Mouse (Mus musculus): ENCODE results near the gene Amigo1. TPM values are rescaled to one million over a fixed set of nuclear protein-coding genes. Genes with fewer than 3 reads are reported as not detected.

Amigo1 gene
- total RNA-seq (2021) = 10 to 100 TPM; 18.2 to 19.4 TPM
- long read RNA-seq, experiment 1, full-length matches to known transcripts = 5 of 12 reads
- long read RNA-seq, experiment 1, partial matches to known transcripts = 0 of 12 reads
- long read RNA-seq, experiment 1, other reads (novel, unspliced or antisense) = 7 of 12 reads
- long read RNA-seq, experiment 2, full-length matches to known transcripts = 3 of 11 reads
- long read RNA-seq, experiment 2, partial matches to known transcripts = 1 of 11 reads
- long read RNA-seq, experiment 2, other reads (novel, unspliced or antisense) = 7 of 11 reads

DNA sequence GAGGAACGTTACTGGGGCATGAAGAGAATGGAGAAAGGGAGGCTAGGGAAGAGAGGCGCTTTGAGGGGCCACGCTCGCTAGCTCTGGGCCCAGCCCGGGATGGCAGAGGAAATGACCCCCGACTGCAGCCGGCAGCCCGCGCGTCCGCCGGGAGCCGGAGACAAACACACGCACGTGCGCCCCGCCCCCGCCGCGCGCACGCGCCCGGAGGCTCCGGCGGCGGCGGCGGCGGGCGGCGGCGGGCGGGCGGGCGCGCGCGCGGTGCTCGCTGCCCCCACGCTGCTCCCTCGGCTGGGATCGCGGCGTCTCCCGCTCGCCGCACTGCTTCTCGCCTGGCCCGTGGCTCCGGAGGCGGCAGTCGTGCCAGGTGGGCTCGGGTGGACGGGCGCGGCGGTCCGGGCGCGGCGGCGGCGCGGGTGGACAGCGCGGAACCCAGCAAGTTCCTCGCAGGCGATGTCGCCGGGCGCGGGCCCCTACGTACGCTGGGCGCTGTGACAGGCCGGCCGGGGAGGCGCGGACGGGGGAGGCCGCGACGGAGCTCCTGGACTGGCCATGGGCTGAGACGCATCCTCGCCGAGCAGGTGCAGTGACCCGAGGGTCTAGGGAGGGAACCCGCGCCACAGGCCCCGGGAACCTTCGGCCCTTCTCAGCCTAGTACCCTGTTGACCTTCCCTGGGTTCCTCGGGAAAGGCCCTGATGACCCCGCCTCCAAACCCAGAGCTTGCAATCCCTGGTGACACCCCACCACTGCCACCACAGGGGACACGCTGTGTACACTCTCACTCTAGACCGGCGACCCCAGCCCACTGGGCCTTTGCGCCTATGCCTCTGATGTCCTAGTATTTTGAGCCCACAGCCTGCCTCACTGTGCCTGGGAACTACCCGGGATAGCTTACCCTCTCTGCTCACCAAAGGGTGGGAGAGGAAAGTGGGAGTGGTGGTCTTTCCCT is at the start of gene Amigo1:
Amigo1 (plus strand) TSS at position 238 of the 950 bp plus-strand sequence.
- DNase-seq = peak; percentile 67 to 70

DNA sequence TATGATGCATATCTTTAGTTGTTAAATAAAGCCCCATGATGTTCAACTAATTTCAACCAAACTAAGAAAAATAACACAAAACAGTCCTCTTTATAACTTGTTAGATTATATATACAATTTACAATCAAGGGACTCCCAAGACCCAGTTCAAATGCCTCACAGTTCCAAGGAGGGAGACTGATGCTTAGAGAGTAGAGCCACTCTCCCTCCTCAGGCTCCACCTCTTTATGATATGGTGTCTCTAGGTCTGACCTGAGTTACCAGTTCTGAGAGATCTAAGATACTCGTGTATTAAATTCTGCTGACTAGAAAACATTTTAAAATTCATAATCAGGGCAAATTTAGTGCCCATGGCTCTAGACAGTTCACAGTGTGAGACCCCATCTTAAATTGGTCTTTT is 47.0 kb upstream of the Amigo1 start:
- DNase-seq = no peak

DNA sequence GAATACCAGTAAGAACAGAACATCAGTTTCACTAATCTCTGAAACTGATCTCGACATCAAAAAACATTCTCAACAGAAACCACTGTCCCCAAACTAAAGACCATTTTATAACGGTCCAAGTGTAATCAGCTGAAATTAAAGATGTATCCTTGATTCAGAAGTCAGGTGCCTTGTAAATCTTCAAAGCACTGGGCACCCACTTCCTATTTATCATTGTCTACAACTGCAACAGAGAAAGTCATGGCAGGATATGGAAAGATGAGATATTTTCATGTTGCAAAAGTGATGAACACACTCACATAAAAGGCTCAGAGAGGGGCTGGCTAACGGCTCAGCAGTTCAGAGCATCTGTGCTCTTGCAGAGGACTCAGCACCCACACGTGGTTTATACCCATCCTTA is 45.3 kb upstream of the Amigo1 start:
- no peak for DNase-seq

DNA sequence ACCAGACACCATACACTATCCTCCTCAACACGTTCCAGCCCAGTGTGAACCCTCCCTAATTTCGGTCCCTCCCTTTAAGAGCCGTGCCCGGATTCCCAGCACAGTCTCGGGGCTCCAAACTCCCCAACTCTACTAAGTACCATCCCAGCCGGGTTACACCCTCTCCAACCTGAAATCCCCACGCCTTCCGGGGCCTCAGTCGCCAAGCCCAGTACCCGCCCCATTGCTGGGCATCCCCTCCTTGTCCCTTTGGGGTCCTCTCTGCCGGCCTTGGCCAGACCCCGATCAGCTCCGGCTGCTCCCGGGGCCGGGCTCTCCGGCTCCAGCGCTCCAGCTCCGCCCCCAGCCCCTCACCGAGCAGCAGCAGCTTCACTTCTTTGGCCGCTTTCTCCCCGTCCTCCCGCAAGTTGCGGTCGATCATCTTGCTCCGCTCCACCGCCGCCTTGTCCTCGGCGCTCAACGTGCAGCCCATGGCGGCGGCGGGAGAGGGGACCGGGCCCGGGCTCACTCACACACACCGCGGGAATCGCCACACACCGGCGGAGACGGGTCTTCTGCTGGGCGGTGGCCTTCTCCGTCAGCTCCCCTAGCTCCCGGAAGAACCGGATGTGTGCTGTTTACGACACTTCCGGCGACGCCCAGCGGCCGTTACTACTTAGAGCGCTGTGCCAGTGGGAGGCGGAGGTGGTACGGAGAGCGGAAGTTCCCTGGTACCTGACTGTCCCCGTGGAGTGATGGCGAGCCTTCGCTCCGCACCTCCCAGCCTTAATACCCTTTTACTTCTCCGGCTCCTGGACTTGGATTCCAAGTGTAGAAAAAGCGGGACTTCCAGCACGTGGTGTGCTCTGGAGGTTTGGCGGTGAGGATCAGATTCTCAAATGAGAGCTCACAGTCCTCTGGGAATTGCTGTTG is 40.3 kb upstream of the Amigo1 start, which contains the start of gene Gnai3:
Gnai3 (minus strand) TSS at position 613 of the 912 bp plus-strand sequence.
- peak; percentile 94 to 95 for DNase-seq

DNA sequence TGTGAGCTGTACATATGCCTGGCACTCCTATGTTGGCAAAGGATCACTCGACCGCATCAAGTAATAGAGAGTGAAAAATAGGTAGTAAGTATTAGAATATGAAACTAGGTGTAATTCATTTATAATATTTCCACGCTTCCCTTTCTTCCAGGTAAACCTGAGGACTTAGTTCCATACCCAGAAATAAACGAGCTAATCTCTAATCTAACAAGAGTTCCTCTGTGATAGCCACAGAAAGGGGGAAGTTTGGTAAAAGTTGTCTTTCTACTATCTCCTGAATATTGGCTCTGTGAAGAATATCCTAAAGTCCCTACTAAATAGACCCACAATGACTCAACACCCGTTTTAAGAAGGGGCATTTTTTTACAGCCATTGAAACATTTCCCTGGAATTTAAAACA is 39.5 kb upstream of the Amigo1 start:
- DNase-seq = no peak

DNA sequence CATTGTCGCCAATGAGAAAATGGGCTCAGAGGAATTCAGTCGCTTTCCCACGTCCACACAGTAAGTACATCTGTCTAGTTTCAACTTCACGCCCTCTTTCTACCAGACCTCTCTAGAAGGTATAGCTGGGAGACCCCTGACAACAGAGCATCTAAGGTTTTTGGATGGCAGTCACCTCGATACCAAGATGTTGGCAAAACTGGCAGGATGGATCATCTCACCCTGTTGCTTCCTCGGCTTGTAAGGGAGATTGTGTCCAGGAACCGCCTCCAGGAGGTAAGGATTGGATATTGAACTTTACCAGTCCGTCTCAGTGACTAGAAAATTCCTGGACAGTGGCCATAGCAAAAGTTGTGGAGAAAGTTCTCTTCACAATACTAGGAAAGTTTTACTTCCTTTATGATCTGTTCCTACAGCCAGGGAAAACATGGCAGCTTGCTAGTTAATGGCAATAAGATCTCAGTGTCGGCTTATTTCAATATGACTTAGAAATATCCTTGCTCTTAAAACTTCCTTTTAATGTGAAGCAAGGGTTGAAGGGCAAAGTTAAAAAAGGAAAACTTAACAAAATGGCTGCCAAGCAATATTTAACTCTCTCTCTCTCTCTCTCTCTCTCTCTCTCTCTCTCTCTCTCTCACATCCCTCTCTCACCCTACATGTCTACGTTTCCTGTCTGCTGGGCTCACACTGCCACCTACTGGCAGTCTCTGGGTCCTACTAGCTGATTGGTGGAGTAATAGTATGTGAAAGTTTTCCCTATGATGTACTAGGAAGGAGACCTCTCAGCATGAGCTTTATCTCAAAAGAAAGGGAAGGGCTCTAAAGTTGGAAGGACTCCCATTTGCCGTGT is 38.5 kb upstream of the Amigo1 start:
- peak; percentile 87 to 94 for DNase-seq

DNA sequence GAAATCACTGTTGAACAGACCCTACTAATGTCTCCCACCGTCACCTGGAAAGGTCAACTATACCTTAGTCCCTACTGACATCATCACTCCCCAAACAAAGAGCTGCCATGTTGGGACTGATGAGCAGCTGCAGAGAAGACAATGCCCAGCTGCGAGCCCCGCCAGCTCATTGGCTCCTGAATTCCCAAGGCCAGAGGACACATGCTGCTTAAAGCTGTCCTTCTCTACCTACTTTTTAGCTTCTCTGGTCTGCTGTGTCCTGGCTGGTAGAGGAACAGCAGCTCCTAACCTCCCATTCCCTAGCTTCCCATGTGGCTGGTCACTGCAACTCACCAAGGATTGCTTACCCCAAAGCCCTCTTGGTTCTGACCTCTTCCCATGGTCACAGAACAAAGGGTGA is 33.8 kb upstream of the Amigo1 start:
- no peak for DNase-seq

DNA sequence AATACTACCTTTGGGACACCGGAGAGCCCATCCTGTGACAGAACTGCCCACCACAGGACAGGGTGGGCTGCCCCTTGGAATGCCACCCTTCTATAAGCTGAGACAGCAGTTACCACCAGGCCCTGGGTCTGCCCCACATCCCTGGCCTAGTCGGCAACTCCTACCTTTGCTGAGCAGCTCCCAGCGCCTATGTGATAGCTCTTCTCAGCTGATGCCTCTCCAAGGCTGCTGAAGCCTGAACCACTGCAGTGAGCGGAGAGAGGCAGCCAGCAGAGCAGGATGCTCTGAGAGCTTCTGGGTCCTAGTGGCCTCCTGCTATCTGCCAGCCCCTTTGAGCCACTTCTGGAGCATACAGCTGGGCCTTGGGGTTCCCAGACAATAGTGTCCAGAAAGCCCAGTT is 31.5 kb upstream of the Amigo1 start, which contains the start of gene Gpr61:
Gpr61 (minus strand) TSS at position 227 of the 400 bp plus-strand sequence.
- no peak for DNase-seq

DNA sequence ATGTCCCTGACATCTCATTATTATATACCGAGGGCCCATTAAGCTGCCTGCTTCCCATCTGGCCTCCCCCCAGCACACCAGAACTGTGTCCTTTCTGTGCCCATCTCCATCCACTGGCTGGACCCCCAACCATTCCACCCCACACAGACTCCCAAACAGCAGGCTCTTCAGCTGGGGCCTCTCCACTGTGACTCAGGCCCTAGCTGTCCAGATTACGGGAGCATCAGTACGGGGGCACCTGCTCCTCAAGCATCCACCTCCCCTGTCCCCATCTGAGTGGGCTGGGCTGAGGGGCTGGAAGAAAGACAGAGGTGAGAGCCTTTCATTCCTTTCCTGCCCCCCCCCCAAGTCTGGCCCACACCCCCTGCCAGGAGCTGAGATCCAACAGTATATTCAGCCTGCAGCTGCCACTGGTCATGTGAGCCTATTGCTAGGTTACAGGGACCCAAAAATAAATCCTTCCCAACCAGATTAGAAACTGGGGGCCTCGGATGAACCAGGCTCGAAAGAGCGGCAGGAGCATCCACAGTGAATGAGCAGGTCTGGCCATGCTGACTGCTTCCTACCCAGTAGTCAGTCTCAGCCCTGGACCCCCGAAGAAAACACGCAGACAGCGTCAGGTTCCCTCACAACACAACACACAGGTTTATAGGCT is 27.6 kb upstream of the Amigo1 start:
- peak; percentile 32 to 41 for DNase-seq

DNA sequence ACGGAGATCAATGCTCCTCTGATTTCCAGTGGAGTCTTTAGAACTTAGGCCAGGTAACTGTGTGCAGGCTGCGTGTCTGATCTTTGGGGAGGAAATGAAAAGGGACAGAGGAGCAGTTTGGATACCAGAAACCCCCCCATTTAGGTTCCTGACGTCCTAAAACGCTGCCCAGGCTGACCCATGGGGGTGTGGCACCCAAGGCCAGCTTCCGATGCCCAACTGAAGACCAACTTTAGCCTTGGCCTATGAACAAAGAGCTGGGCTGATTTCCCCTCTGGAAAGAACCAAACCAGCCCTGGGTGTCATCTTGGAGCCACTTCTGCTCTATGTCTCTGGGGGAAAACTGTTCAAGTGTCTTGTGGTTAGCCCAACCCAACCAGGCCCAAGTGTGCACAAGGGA is 22.0 kb upstream of the Amigo1 start:
- DNase-seq = no peak

DNA sequence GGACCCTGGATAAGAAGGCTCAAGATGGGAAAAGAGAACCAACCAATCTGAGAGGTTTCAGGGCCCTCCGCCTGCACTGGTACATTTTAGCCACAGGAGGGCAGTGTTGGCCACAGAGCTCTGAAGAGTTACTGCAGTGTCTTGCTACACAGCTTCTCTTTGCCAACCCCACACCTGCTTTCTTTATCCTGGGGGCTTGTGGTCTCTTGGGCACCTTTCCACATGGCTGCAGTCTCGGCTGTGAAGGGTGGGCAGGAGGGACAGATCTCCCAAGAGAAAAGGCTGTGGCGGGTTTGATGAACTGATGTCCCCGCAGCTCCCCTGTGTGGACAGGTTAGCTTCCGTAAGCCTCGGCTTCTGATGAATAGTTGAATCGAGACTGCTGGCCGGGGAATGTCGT is 21.3 kb upstream of the Amigo1 start:
- peak; percentile 79 to 88 for DNase-seq

DNA sequence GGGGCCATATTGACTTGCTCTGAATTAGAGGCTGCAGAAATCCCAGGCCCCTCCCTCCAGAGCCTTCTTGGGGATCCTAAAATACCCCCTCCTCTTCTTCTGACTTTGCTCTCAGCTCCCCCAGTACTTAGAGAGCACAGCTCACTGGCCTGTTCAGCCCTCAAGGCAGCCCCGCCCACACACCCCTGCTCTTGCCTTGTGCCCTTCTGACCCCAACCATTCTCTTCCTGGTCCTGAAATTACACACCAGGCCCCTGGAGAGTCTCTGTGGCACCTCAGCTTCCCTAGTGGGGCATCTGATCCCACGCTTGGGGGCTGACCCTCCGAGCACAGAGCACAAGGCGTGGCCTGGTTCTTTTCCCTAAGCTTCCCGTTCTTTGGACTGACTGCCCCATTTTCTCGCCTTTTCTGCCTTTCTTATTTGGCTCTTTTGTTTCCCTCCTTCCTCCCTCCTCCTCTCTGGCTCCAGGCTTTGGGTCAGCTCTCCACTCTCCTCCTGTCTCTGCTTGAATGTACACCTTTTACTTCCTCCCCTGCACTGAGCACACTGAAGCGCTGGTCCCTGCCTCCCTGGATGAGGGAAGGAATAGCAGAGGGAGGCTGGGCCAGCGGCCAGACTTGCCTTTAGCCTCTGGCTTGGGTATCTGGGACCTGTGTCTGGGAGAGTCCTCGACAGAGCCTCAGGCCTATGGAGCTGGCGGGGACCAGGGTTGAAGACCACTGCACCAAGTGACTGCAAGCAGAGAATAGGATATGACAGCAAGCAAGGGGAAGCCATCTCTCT is 20.4 kb upstream of the Amigo1 start:
- peak in 1 of 2 experiments; percentile 39 for DNase-seq

DNA sequence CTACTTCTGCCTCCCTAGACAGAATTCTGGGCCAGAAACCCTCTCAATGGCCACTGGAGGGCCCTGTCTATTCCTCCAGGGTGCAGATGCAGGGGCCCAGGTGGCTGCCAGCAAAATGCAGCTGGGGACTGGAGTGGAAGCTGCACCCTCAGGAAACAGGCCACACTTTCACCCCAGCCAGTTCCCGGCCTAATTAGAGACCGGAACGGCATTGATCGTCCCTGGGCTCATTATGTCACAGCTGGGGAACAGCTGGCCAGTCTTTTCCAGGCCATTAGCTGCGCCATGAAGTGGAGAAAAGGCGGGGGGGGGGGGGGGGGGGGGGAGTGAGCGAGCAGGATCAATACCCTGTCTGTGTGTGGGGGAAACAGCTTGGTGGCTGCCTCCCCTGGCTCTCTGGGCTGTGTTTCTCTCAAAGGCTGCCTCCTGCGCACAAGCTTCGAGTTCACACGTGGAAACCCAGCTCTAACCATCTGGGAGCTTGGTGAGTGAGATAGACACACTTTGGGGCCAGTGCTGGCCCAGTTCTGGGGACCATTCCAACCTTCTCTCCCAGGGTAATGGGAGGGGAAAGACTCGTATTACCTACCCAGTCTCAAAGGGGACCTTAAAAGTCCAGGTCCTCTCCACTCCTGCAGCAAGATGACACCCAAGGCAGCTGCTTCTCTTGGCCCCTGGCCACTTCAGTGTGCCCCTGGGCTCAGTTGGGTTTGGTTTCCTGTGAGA is 19.5 kb upstream of the Amigo1 start:
- DNase-seq = peak; percentile 55 to 78

DNA sequence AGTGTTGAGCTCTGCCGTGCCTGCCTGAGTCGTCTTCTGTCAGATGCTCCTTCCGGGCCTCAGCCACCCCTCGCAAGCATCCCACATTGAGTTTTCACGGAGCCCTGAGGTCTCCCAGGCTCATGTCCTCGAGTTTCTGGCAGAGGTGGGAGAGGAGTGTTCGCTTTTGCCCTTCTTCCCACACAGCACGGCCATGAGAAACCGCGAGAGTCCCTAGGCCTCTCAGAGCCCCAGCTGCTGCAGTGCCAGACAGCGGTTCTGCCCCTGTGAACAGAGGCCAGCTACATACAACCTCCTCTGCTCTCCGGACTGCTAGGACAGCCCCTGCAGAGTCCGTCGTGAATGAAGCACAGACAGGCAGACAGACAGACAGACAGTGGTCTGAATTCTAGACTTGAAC is 18.6 kb upstream of the Amigo1 start:
- no peak for DNase-seq

DNA sequence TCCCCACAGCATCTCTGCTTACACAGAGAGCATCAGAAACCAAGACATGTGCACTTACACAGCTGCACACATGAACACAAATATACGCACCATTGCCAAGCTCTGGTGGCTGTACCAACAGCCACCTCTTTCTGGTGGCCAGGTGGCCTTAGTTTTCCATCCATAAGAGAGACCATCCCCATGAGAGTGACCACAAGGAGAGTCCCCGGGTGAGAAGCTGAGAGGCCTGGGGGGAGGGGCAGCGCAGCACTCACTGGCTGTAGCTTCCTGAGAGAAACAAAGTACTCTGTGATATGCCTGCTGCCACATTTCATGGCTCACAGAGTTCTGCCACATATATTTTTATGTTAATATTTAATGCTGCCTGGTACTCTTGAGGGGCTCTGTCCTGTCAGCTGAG is 16.9 kb upstream of the Amigo1 start:
- DNase-seq = no peak

DNA sequence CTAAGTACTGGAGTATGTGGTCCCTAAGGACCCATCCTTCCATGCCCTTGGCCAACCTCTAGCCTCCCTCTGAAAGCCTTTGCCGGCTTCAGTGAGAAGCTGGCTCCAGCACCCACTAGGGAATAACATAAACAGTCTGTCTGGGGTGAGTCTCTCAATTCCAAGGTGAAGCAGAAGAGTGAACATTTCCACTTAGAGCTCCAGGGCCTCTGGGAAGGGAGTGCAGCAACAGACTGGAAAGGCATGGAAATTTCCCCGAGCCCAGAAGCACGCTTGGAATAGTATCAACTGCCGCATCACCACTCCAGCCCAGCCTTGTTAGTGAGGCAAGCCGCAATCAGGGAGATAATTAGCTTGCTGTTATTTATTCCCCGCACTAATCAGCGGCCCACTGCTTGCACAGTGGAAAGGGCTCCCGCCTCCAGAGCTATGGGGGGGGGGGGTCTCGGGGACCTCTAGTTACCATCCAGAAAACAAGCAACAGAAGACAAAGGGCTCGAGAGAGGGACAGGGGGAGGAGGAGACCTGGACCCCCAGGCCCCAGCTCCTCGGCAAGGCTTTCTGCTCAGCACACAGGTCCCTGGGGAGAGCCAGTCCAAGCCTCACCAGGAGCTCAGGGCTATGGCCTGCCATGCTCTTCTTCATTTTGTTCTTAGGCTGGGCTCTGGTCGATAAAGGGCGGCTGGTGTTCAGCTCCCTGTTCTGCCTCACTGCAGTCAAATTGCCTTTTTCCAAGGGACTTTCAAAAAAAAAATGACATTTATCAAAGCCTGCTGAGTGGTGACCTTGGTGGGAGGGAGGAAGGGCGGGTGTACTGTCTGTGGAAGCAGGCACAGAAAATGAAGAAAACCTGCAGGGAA is 11.2 kb upstream of the Amigo1 start:
- DNase-seq = peak; percentile 61 to 64

DNA sequence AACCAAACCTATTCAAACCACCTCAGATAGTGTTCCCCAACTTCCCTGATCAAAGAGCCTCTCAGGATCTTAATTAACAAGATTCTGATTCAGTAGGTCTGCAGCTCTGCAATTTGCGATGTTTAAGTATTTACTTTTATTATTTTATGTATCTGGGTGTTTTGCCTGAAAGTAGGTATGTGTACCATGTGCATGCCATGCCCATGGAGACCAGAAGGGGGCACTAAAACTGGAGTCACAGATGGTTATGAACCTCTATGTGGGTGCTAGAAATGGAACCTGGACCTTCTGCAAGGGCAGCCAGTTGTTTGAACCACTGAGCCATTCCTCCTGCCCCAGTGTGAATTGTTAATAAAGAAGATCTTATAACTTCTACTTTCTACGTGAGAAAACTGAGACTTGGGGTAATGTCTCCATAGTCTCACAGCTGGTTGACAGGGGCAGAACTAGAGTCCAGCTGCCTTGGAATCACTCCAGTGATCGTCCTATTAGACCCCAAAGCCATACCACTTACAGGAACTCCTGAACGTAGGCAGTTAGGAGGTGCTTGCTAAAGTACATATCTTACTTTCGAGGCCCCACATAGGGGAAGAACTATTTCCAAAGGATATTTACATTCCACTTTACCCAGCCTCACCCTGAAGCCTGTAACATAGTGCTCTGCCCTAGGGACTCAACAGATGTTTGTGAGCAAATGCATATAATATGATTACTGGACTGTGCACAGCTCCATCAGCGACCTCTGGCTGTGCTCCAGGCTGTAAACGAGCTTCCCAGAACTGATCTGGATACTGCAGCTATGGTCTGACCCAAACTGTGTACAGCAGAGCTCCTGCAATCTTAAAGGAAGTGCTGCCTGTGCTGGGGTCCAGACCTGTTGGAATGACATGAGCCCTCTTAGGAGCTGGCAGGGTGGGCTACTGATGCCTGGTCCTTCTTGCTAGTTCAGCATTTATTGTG is 7.1 kb upstream of the Amigo1 start:
- DNase-seq = peak in 1 of 2 experiments; percentile 9
